Mouse (Mus musculus) layer of hippocampus, adult 18-20 months (tissue): ENCODE measurements around the gene Mastl. TPM values are rescaled to one million over a fixed set of nuclear protein-coding genes. Genes with fewer than 3 reads are reported as not detected.

ENCODE experiments used
- DNase-seq, 2 experiments: peaks; one replicate each; pipeline ENCODE4 v3.0.0; 2022; ENCODE audit warnings: low spot score in 2 of 2
- total RNA-seq, 2 experiments: library from RNA; stranded (reverse); gene quantifications; 2 replicates each; pipeline ENCODE4 v1.2.3; 2021

Mastl gene
- total RNA-seq, 2 experiments from 2014 or later, result 0.52 to 0.79 TPM

DNA sequence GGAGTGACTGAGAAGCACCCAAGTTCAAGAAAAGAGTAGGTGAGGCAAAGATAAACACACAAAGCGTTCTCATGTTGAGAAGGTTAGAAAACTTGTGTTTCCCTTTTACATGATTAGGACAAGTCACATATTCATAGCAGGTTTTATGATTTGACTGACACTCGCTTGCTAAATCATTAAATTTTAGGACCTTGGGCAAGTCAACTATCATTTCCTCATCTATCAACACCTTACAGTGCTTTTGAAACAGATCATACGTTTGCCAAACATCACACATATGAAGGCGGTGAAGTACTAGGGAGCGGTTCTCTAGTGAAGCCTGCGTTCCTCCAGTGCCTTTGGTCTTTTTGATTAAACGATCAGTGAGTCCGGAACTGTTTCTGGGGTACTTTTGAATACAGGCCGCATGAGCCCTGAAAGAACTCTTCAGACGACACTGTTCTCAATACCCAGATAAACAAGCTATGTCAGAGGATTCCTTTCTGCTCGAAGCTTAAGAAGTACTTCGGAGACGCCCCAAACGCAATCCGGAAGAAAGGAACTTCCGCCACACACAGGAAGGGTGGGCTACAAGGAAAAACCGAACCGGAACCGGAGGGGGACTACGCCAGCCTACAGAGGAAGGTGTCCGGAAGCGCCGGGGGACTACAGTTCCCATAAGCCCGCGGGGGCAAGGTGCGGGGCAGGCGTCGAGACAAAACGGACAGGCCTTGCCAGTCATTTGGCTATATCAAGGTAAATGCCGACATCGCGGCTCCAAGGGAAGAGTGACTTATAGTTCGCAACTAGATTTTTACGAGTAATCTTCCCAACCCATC lies 88.1 kb downstream of the Mastl start, which contains the start of gene Acbd5:
TSS of gene Acbd5 (plus strand) at position 616 of the 818 bp plus-strand sequence.
- DNase-seq, result peak; percentile 95 to 97

Other genes with a start within 250 kb of the Mastl start
- 100 to 1,000 TPM; 213 to 220 TPM for gene Abi1, start 115.8 kb downstream of the Mastl start, total RNA-seq
- 10 to 100 TPM; 76.0 to 84.7 TPM for gene Acbd5, start 87.9 kb downstream of the Mastl start, total RNA-seq
- 10 to 100 TPM; 88.7 to 90.4 TPM for gene Yme1l1, start 345 bp upstream of the Mastl start, total RNA-seq
- gene 4931423N10Rik, start 51.5 kb upstream of the Mastl start, total RNA-seq, result under 1 TPM in 1 of 2 experiments, not detected in 1; 0.28 TPM
- 1 to 10 TPM; 1.5 to 1.8 TPM for gene Nxph2, start 165.2 kb upstream of the Mastl start, total RNA-seq